Mouse (Mus musculus) forebrain, embryonic 11.5 days (tissue): ENCODE measurements at regions not wholly inside any gene's neighbourhood (a gene's known extent, or its start where the extent isn't known, plus 50 kb on each side); places are given as distances from the start of the nearest gene placed in this dataset.
A peak's percentile ranks its signal among the peaks of the same experiment; 100 is the strongest.

Experiments
- ATAC-seq: fragments of 200-750 bp; cut with Nextera tagmentation; replicated peaks from 2 replicates; pipeline ENCODE4 v1.8.0; 2017; ENCODE audit warnings: moderate TSS enrichment; ENCODE audit not compliant: low FRiP score
- DNase-seq: peaks from one replicate; pipeline ENCODE4 v3.0.0-alpha.2; 2017; ENCODE audit warnings: low spot score
- H3K27ac ChIP-seq: fragments of 300-500 bp; sonication (generic); 2 replicates; pipeline ENCODE4 v1.5.1; 2014; ENCODE audit warnings: low read depth, low read length
- H3K27me3 ChIP-seq: fragments of 300-500 bp; sonication (generic); 2 replicates; pipeline ENCODE4 v1.6.1; 2014; ENCODE audit warnings: mild to moderate bottlenecking, low read length, mixed read lengths; ENCODE audit not compliant: control insufficient read depth, insufficient read depth
- H3K36me3 ChIP-seq: fragments of 300-500 bp; sonication (generic); 2 replicates; pipeline ENCODE4 v1.6.1; 2014; ENCODE audit warnings: mild to moderate bottlenecking, low read length, moderate library complexity, mixed read lengths; ENCODE audit not compliant: control insufficient read depth, insufficient read depth
- H3K4me1 ChIP-seq: fragments of 300-500 bp; sonication (generic); replicated peaks from 2 replicates; pipeline ENCODE4 v1.6.1; 2014; ENCODE audit warnings: low read length, mixed read lengths; ENCODE audit not compliant: control insufficient read depth, insufficient read depth
- H3K4me2 ChIP-seq: fragments of 300-500 bp; sonication (generic); 2 replicates; pipeline ENCODE4 v1.6.1; 2014; ENCODE audit warnings: low read depth, mild to moderate bottlenecking, low read length, moderate library complexity, mixed read lengths; ENCODE audit not compliant: severe bottlenecking
- H3K4me3 ChIP-seq: fragments of 300-500 bp; sonication (generic); 2 replicates; pipeline ENCODE4 v1.5.1; 2014; ENCODE audit warnings: low read depth, low read length
- H3K9ac ChIP-seq: fragments of 300-500 bp; sonication (generic); 2 replicates; pipeline ENCODE4 v1.6.1; 2014; ENCODE audit warnings: low read length
- H3K9me3 ChIP-seq: fragments of 300-500 bp; sonication (generic); 2 replicates; pipeline ENCODE4 v1.6.1; 2016; ENCODE audit warnings: low read length, mixed read lengths; ENCODE audit not compliant: control insufficient read depth
- WGBS: fragments of 180-500 bp; shearing (Covaris S2); extraction: QIAGEN DNeasy Blood & Tissue Kit; methylation state at CpG from one replicate; pipeline ENCODE4 v1.1.7; 2014; 5-methylcytosine and 5-hydroxymethylcytosine counted together

DNA sequence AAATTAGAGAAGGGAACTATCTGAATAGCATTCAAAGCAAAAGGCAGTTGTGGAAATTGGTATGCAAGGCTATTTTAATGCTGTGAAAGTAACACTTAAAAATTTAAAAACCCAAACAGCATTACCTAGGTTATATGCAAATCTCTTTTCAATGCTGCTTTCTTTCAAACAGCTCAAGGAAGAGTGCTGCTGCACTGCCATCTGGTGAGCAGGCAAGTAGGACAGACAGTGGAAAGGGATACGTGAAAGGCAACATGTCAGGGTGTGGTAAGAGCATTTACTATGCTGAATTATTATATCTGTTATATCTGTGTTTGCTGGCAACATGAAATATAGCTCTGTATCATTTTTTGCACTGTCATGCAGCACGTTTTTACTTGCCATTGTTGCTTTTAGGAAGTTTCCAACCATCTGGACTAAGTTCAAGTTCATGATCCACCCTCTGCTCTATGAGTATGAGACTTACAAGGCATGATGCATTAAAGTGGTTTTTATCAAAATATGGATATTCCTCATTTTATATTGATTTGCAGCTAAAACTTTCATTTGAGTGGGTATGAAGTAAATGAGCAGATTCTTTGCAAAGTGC lies 1223.0 kb downstream of the Dnajb9 start:
- Histone ChIP-seq H3K4me1 (no peaks in the 10 kb centered on the region), H3K4me3 (no peak overlapping the region), H3K9ac (no peak overlapping the region), H3K27ac (no peak overlapping the region), H3K36me3 (no peaks in the 10 kb centered on the region), H3K9me3 (no peaks in the 10 kb centered on the region), H3K27me3 (no peaks in the 10 kb centered on the region), H3K4me2 (no peak overlapping the region)
- 28% methylated on average over 2 of the region's 2 CpGs for WGBS
- DNase-seq = no peak
- ATAC-seq = peak; percentile 71; the same call in 1 of the 2 replicates

- H3K4me1 ChIP-seq = no peaks in the 10 kb centered on the region
- no peak overlapping the region for H3K27ac ChIP-seq
Observed at GRCm38 (mm10) chr12:42986505-42986904, 1223.6 kb downstream of the Dnajb9 start.

DNA sequence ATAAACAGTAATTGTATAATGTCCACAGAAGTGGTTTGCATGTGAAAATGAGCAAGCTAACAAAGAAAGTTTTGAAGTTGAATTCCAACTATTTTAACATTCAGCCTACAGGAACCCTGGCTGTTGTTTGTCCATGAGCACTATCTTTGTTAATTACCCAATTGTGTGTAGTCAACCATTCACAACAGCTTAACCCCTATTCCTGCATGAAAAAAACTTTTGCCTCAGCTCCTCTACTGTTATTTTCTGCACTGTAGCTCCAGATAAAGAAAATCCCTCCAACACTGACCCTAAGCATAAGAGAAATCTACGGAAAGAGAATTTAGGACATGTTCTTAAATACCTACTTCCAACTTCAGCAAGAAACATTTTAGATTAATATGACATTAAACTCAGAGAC lies 1224.0 kb downstream of the Dnajb9 start:
- Histone ChIP-seq H3K9ac (no peak overlapping the region), H3K4me1 (no peaks in the 10 kb centered on the region), H3K27me3 (no peaks in the 10 kb centered on the region), H3K4me2 (no peak overlapping the region), H3K4me3 (no peak overlapping the region), H3K9me3 (no peaks in the 10 kb centered on the region), H3K36me3 (no peaks in the 10 kb centered on the region), H3K27ac (no peak overlapping the region)
- DNase-seq (no peak), ATAC-seq (peak; percentile 64; the same call in 1 of the 2 replicates)
- WGBS = 42% methylated on average over 1 of the region's 1 CpGs

More at GRCm38 (mm10) chr12:42986505-42986904, 1223.6 kb downstream of the Dnajb9 start:
- Histone ChIP-seq H3K4me2 (no peak overlapping the region), H3K9ac (no peak overlapping the region), H3K27me3 (no peaks in the 10 kb centered on the region), H3K4me3 (no peak overlapping the region), H3K36me3 (no peaks in the 10 kb centered on the region), H3K9me3 (no peaks in the 10 kb centered on the region)
- no peak for DNase-seq
- ATAC-seq = peak; percentile 59; the same call in 1 of the 2 replicates
- 32% methylated on average over 1 of the region's 1 CpGs for WGBS

- Histone ChIP-seq H3K27ac (no peak overlapping the region), H3K4me3 (no peak overlapping the region), H3K4me2 (no peak overlapping the region), H3K27me3 (no peaks in the 10 kb centered on the region), H3K9me3 (no peaks in the 10 kb centered on the region), H3K4me1 (no peaks in the 10 kb centered on the region), H3K36me3 (no peaks in the 10 kb centered on the region), H3K9ac (no peak overlapping the region)
- no peak for DNase-seq
- ATAC-seq = no peak
- 76% methylated on average over 3 of the region's 3 CpGs for WGBS
Observed at GRCm38 (mm10) chr12:42978828-42979227, 1231.3 kb downstream of the Dnajb9 start.

- DNase-seq (peak; percentile 46), ATAC-seq (no peak)
Observed at GRCm38 (mm10) chr12:42972766-42973165, 1237.4 kb downstream of the Dnajb9 start.

DNA sequence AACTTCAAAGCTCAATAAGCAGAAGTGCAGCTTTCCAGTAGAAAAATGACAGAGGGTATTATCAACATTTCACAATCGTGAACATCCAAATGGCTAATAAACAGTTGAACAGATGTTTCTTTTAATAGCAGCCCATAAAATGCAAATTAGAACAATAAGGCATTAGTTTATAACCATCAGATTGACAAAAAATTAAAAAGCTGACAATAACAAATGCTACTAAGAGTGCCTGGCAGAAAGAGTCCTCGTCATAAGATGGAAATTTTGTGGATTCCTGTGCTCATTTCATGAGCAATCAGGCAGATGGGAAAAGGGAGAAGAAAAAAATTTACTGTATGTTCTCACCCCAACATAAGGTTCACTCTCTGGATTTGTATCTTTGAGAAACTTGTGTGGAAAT lies 1248.6 kb downstream of the Dnajb9 start:
- DNase-seq = no peak
- WGBS = 89% methylated on average over 2 of the region's 2 CpGs
- no peak for ATAC-seq
- no peak overlapping the region for H3K4me3 ChIP-seq
- H3K27me3 ChIP-seq = no peaks in the 10 kb centered on the region
- H3K9me3 ChIP-seq = no peaks in the 10 kb centered on the region
- no peak overlapping the region for H3K27ac ChIP-seq
- H3K4me1 ChIP-seq = no peaks in the 10 kb centered on the region
- no peak overlapping the region for H3K4me2 ChIP-seq
- H3K36me3 ChIP-seq = no peaks in the 10 kb centered on the region
- no peak overlapping the region for H3K9ac ChIP-seq

More at GRCm38 (mm10) chr12:42972766-42973165, 1237.4 kb downstream of the Dnajb9 start:
- H3K4me2 ChIP-seq = no peak overlapping the region
- H3K36me3 ChIP-seq = no peaks in the 10 kb centered on the region
- H3K9me3 ChIP-seq = no peaks in the 10 kb centered on the region
- H3K27me3 ChIP-seq = no peaks in the 10 kb centered on the region
- no peak overlapping the region for H3K9ac ChIP-seq
- WGBS = 73% methylated on average over 4 of the region's 4 CpGs
- no peaks in the 10 kb centered on the region for H3K4me1 ChIP-seq
- no peak overlapping the region for H3K4me3 ChIP-seq
- no peak overlapping the region for H3K27ac ChIP-seq

GRCm38 (mm10) chr12:42947961-42948360 lies 1262.2 kb downstream of the Dnajb9 start:
- H3K9ac ChIP-seq = no peak overlapping the region
- WGBS = 84% methylated on average over 2 of the region's 2 CpGs
- no peak for ATAC-seq

GRCm38 (mm10) chr12:42914374-42914773 lies 1295.8 kb downstream of the Dnajb9 start:
- no peaks in the 10 kb centered on the region for H3K36me3 ChIP-seq
- no peaks in the 10 kb centered on the region for H3K27me3 ChIP-seq
- no peaks in the 10 kb centered on the region for H3K4me1 ChIP-seq
- H3K27ac ChIP-seq = no peak overlapping the region
- no peaks in the 10 kb centered on the region for H3K9me3 ChIP-seq
- DNase-seq = no peak
- ATAC-seq = no peak
- 90% methylated on average over 2 of the region's 2 CpGs for WGBS
- no peak overlapping the region for H3K9ac ChIP-seq
- no peak overlapping the region for H3K4me2 ChIP-seq
- H3K4me3 ChIP-seq = no peak overlapping the region

More at GRCm38 (mm10) chr12:42947961-42948360, 1262.2 kb downstream of the Dnajb9 start:
- Histone ChIP-seq H3K9me3 (no peaks in the 10 kb centered on the region), H3K36me3 (no peaks in the 10 kb centered on the region), H3K4me2 (no peak overlapping the region), H3K4me3 (no peak overlapping the region), H3K27ac (no peak overlapping the region), H3K4me1 (no peaks in the 10 kb centered on the region), H3K27me3 (no peaks in the 10 kb centered on the region)
- DNase-seq = no peak
